8 mouse cellular contexts compared by ENCODE assay signal in the genomic region with DNA sequence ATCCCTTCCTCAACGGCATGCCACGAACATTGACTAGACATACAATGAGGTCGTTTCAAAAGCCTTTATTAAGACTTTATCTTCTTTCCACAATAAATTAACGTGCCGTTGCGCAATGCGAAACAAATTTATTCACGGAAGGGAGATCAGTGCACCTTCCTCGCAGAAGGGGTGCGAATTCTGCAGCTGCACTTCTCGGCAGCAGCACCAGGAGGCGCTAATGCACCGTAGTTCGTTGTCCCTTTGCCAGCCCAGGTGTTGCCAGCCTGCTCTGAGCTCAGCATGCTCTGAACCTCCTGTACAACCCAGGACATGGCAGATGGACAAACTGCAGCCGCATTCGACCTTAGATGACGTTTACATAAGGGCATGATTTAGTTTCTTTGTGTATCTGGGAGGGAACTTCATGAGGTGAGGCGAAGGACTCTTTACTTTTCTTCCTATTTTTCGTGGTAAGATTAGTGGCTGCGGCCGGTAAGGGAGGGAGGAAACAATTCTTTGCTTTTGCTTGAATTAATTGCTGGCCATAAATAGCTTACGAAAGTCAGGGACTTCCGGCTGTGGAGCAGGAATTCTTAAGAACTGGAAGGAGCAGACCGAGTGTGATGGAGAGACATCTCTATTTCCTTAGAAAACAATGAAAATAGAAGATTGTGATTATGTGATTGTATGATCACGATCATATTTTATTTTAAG.
DNase-seq lines count a peak whose midpoint lies in the region; ATAC-seq and TF ChIP-seq lines count a peak whose summit lies in the region.

No protein-coding gene starts in this region.

- no peaks in the 10 kb centered on the region for H3K4me1 ChIP-seq in embryonic facial prominence, embryonic 13.5 days
- H3K4me1 ChIP-seq in olfactory bulb, adult 2 months (ENCODE audit: control insufficient read depth, insufficient read depth, low read length): no peaks in the 10 kb centered on the region

- no peak overlapping the region for H3K27ac ChIP-seq in embryonic facial prominence, embryonic 13.5 days
- H3K27ac ChIP-seq in olfactory bulb, adult 2 months (ENCODE audit: insufficient read depth, low read depth, low read length): no peak overlapping the region

- no peak overlapping the region for H3K4me3 ChIP-seq in embryonic facial prominence, embryonic 13.5 days
- H3K4me3 ChIP-seq in olfactory bulb, adult 2 months (ENCODE audit: insufficient read depth, low read depth, low read length): no peak overlapping the region

- peak; percentile 97 for TF ChIP-seq CTCF in olfactory bulb, adult 2 months (IDR thresholded peaks at IDR 0.05; ENCODE audit: insufficient read depth, low read depth, low read length)

- WGBS in embryonic facial prominence, embryonic 13.5 days: 29% methylated on average over 25 of the region's 25 CpGs
- 11% methylated on average over 25 of the region's 25 CpGs for WGBS in large intestine, adult 2 months
- 23% methylated on average over 25 of the region's 25 CpGs for WGBS in olfactory bulb, adult 2 months

- no peaks in the 10 kb centered on the region for H3K36me3 ChIP-seq in embryonic facial prominence, embryonic 13.5 days

- no peak for TF ChIP-seq POLR2A in olfactory bulb, adult 2 months (IDR thresholded peaks at IDR 0.05; ENCODE audit: insufficient read depth, low read depth, low read length)

- intact Hi-C loops in heart, postnatal 25 days (cut with DNase I): loop anchor here (2.0 to 5.0 kb wide), 2 partner anchors 189 to 659 kb away; no protein-coding TSS in a partner anchor

- peak overlapping the region; percentile 9 for H3K4me2 ChIP-seq in embryonic facial prominence, embryonic 13.5 days

- H3K9ac ChIP-seq in embryonic facial prominence, embryonic 13.5 days: no peak overlapping the region

- no peaks in the 10 kb centered on the region for H3K27me3 ChIP-seq in embryonic facial prominence, embryonic 13.5 days

- peak; percentile 51 for DNase-seq in 416B (ENCODE audit: low read depth)
- DNase-seq in adrenal gland, postnatal 36 days: peak; percentile 46 to 48
- peak; percentile 15 for DNase-seq in heart, postnatal 25 days (ENCODE audit: low spot score)
- peak; percentile 28 for DNase-seq in large intestine, adult 2 months (ENCODE audit: low read depth, low spot score)
- peak; percentile 43 to 48 for DNase-seq in lung, adult 18-20 months
- peak; percentile 72 for DNase-seq in thymus, postnatal 4 days

- no peaks in the 10 kb centered on the region for H3K9me3 ChIP-seq in embryonic facial prominence, embryonic 13.5 days

- no peak for ATAC-seq in embryonic facial prominence, embryonic 13.5 days (ENCODE audit: insufficient number of reproducible peaks, insufficient read depth, low FRiP score, low TSS enrichment, low read depth)

Comparison
In these comparisons a context has a peak if more than half of its experiments do, and no peak if none do; other contexts are left out.
1. DNase-seq: peak in every context shown above with its lines; median percentile 72 in thymus, postnatal 4 days; 51 in 416B; 47 in adrenal gland, postnatal 36 days; 46 in lung, adult 18-20 months; 28 in large intestine, adult 2 months; 15 in heart, postnatal 25 days.